Mouse (Mus musculus): ENCODE data around the gene Snapc3. TPM values are rescaled to one million over a fixed set of nuclear protein-coding genes. Genes with fewer than 3 reads are reported as not detected.

Gene Snapc3
- total and polyA plus RNA-seq, 3 experiments = 12.0 to 15.7 (median 15.5) TPM

DNA sequence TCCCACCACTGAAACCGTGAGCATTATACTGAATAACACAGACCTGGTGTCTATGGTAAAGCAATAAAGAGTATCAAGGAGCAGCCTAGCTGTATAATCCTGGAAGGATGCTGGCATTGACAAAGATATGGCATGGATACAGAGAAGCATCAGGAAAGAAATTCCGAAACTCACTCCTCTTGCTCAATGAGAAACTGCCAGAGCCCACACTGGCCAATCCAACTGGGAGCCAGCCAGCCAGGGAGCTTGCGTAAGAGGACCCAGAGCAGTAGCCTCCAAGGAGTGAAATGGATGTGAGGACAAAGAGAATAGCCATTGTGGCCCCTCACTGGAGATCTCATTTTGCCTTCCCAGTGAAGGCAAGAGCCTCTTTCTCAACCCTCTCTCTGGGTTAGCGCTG is 21.2 kb upstream of the Snapc3 start:
- Histone ChIP-seq H3K27ac (no peak overlapping the region; the same call in 1 of the 2 replicates), H3K36me3 (ENCODE audit: control insufficient read depth, insufficient read depth, low read length) (no peaks in the 10 kb centered on the region), H3K79me2 (replicated peaks; ENCODE audit: control insufficient read depth, insufficient read depth, low read length) (no peaks in the 10 kb centered on the region), H3K4me1 (ENCODE audit: control insufficient read depth, insufficient read depth, low read length) (no peaks in the 10 kb centered on the region), H3K27me3 (ENCODE audit: control insufficient read depth, insufficient read depth, low read length) (no peaks in the 10 kb centered on the region), H3K9ac (ENCODE audit: low read depth, low read length) (no peak overlapping the region), H3K4me3 (no peak overlapping the region)
- intact Hi-C loops (cut with DNase I) = no loop called here
- peak; percentile 78 to 81 for DNase-seq
- TF ChIP-seq EP300 (IDR thresholded peaks at IDR 0.05; ENCODE audit: insufficient read depth, low read depth, low read length) = no peak
- TF ChIP-seq POLR2A (IDR thresholded peaks at IDR 0.05; ENCODE audit: insufficient read depth, low read depth, low read length) = no peak
- no peak for TF ChIP-seq CTCF (IDR thresholded peaks at IDR 0.05)
- 85% methylated on average over 4 of the region's 4 CpGs for WGBS

DNA sequence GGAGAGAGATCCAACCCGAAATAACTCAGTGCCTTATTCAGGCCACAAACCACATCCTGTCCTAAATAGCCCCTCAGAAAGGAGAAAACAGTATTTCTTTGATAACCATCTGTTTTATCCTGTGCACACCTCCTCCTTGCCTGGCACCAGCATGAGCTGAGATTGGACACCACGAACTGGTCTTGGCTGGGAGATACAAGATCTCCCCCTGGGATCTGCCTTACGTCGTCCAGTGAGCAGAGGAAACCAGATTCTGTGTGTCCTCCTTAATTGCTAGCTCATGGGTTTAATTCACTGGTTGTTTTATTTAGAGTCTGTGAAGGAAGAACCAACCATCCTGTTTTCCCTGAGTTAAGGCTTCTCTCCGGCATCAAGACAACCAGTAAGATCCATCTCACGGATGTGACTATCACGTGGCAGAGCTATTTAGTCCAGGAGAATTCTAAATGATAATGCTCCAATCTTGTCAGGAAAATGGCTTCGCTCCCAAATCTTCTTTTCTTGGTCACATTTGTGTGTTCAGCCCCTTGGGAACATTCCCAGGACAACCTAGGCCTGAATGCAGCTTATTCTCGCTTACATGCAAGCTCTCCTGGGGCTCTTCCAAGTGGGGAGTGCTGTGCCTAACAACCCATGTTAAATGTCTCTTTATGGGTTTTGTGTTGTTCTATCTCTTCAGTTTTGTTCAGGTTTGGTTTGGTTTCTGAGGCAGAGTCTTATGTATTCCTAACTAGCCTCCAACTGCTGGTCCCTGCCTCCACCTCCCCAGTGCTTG is 20.3 kb upstream of the Snapc3 start:
- DNase-seq = no peak
- intact Hi-C loops (cut with DNase I) = no loop called here
- 60% methylated on average over 9 of the region's 9 CpGs for WGBS

GRCm38 (mm10) chr4:83398527-83398926 is 19.0 kb upstream of the Snapc3 start:
- Histone ChIP-seq H3K9ac (ENCODE audit: low read depth, low read length) (no peak overlapping the region), H3K4me1 (ENCODE audit: control insufficient read depth, insufficient read depth, low read length) (no peaks in the 10 kb centered on the region), H3K27ac (no peak overlapping the region), H3K27me3 (ENCODE audit: control insufficient read depth, insufficient read depth, low read length) (no peaks in the 10 kb centered on the region), H3K79me2 (replicated peaks; ENCODE audit: control insufficient read depth, insufficient read depth, low read length) (no peaks in the 10 kb centered on the region), H3K4me3 (no peak overlapping the region), H3K36me3 (ENCODE audit: control insufficient read depth, insufficient read depth, low read length) (no peaks in the 10 kb centered on the region)
- WGBS = 83% methylated on average over 2 of the region's 2 CpGs
- no peak for TF ChIP-seq POLR2A (IDR thresholded peaks at IDR 0.05; ENCODE audit: insufficient read depth, low read depth, low read length)
- TF ChIP-seq EP300 (IDR thresholded peaks at IDR 0.05; ENCODE audit: insufficient read depth, low read depth, low read length) = no peak
- TF ChIP-seq CTCF (IDR thresholded peaks at IDR 0.05) = no peak
- intact Hi-C loops (cut with DNase I) = no loop called here
- DNase-seq = no peak

More for the DNA sequence above, 20.3 kb upstream of the Snapc3 start:
- Histone ChIP-seq H3K27ac (no peak overlapping the region; the same call in 1 of the 2 replicates), H3K9ac (ENCODE audit: low read depth, low read length) (no peak overlapping the region), H3K4me1 (ENCODE audit: control insufficient read depth, insufficient read depth, low read length) (no peaks in the 10 kb centered on the region), H3K27me3 (ENCODE audit: control insufficient read depth, insufficient read depth, low read length) (no peaks in the 10 kb centered on the region), H3K36me3 (ENCODE audit: control insufficient read depth, insufficient read depth, low read length) (no peaks in the 10 kb centered on the region), H3K79me2 (replicated peaks; ENCODE audit: control insufficient read depth, insufficient read depth, low read length) (no peaks in the 10 kb centered on the region), H3K4me3 (no peak overlapping the region)
- TF ChIP-seq POLR2A (IDR thresholded peaks at IDR 0.05; ENCODE audit: insufficient read depth, low read depth, low read length) = no peak
- TF ChIP-seq CTCF (IDR thresholded peaks at IDR 0.05) = no peak
- no peak for TF ChIP-seq EP300 (IDR thresholded peaks at IDR 0.05; ENCODE audit: insufficient read depth, low read depth, low read length)

DNA sequence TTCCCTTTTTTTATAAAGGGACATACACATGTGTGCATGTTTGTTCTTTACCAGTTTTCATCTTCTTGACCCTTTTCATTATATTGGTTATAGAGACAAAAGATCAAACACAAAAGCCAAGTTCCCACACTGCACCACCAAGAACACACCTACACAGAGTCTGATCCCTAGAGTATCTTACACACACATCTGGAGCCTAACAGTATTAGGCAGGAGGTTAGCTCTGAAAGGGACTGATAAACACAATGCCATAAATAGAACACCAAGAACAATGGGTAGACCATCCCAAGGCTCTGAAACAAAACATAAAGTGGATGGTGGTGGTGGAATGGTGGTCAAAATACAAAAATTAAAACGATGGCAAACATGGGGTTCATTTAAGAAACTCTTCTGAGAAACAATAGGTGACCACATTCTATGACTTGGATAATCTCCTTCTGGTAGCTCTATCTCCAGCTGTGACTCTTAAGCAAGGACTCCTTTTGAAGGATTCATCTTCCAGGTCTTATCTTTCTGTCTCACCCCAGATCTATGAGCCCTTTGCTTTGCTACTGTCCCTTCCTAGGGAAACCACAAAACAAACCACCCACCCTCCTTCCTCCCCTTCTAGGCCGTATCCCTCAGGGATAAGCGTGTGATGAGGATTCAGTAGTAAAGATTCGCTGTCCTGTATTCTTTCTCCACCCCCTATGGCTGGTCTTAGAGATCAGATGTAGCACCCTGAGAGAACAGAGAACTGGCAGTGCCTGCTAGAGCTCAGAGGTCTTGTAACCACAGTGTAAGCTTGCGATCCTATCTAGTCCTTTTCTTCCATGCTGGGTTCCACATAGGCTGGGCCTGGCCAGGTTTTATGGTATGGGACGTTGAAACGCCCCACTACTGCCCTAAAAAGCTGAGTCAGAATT is 16.6 kb upstream of the Snapc3 start:
- Histone ChIP-seq H3K4me3 (no peak overlapping the region), H3K9ac (ENCODE audit: low read depth, low read length) (no peak overlapping the region), H3K4me1 (ENCODE audit: control insufficient read depth, insufficient read depth, low read length) (no peaks in the 10 kb centered on the region), H3K36me3 (ENCODE audit: control insufficient read depth, insufficient read depth, low read length) (no peaks in the 10 kb centered on the region), H3K79me2 (replicated peaks; ENCODE audit: control insufficient read depth, insufficient read depth, low read length) (no peaks in the 10 kb centered on the region), H3K27me3 (ENCODE audit: control insufficient read depth, insufficient read depth, low read length) (no peaks in the 10 kb centered on the region), H3K27ac (no peak overlapping the region)
- intact Hi-C loops (cut with DNase I) = no loop called here
- WGBS = 76% methylated on average over 7 of the region's 7 CpGs
- TF ChIP-seq POLR2A (IDR thresholded peaks at IDR 0.05; ENCODE audit: insufficient read depth, low read depth, low read length) (no peak), EP300 (IDR thresholded peaks at IDR 0.05; ENCODE audit: insufficient read depth, low read depth, low read length) (no peak), CTCF (IDR thresholded peaks at IDR 0.05) (no peak)
- no peak for DNase-seq

GRCm38 (mm10) chr4:83401712-83402111 is 15.8 kb upstream of the Snapc3 start:
- Histone ChIP-seq H3K27me3 (ENCODE audit: control insufficient read depth, insufficient read depth, low read length) (no peaks in the 10 kb centered on the region), H3K79me2 (replicated peaks; ENCODE audit: control insufficient read depth, insufficient read depth, low read length) (no peaks in the 10 kb centered on the region), H3K9ac (ENCODE audit: low read depth, low read length) (no peak overlapping the region), H3K36me3 (ENCODE audit: control insufficient read depth, insufficient read depth, low read length) (no peaks in the 10 kb centered on the region), H3K27ac (no peak overlapping the region), H3K4me1 (ENCODE audit: control insufficient read depth, insufficient read depth, low read length) (no peaks in the 10 kb centered on the region), H3K4me3 (no peak overlapping the region)
- TF ChIP-seq POLR2A (IDR thresholded peaks at IDR 0.05; ENCODE audit: insufficient read depth, low read depth, low read length) (no peak), EP300 (IDR thresholded peaks at IDR 0.05; ENCODE audit: insufficient read depth, low read depth, low read length) (no peak), CTCF (IDR thresholded peaks at IDR 0.05) (no peak)
- DNase-seq = no peak
- intact Hi-C loops (cut with DNase I) = no loop called here
